Mouse (Mus musculus) liver, adult 2 months (tissue): ENCODE measurements at regions not wholly inside any gene's neighbourhood (a gene's known extent, or its start where the extent isn't known, plus 50 kb on each side); places are given as distances from the start of the nearest gene placed in this dataset.

Source experiments
- DNase-seq: peaks from one replicate; pipeline ENCODE4 v3.0.0-alpha.2; 2011; ENCODE audit warnings: low read depth, low spot score; ENCODE audit errors: extremely low read depth
- H3K27ac ChIP-seq: fragments of 200-500 bp; replicated peaks from 2 replicates; pipeline ENCODE4 v1.5.1; 2012; ENCODE audit warnings: low read depth, mild to moderate bottlenecking, control low read depth, inconsistent platforms, low read length; ENCODE audit not compliant: insufficient read depth
- H3K27me3 ChIP-seq: fragments of 200-500 bp; 2 replicates; pipeline ENCODE4 v1.6.1; 2012; ENCODE audit warnings: mild to moderate bottlenecking, moderate library complexity, low read length, inconsistent platforms; ENCODE audit not compliant: control insufficient read depth, insufficient read depth
- H3K36me3 ChIP-seq: fragments of 200-500 bp; 2 replicates; pipeline ENCODE4 v1.6.1; 2012; ENCODE audit warnings: low read length, inconsistent platforms; ENCODE audit not compliant: control insufficient read depth, insufficient read depth
- H3K4me1 ChIP-seq: fragments of 200-500 bp; 2 replicates; pipeline ENCODE4 v1.6.1; 2011; ENCODE audit warnings: low read length; ENCODE audit not compliant: control insufficient read depth, insufficient read depth
- H3K4me3 ChIP-seq: fragments of 200-500 bp; 2 replicates; pipeline ENCODE4 v1.5.1; 2011; ENCODE audit warnings: low read depth, mild to moderate bottlenecking, control low read depth, low read length, moderate library complexity; ENCODE audit not compliant: insufficient read depth
- H3K79me2 ChIP-seq: fragments of 200-500 bp; 2 replicates; pipeline ENCODE4 v1.6.1; 2012; ENCODE audit warnings: inconsistent platforms, mild to moderate bottlenecking, low read length, moderate library complexity; ENCODE audit not compliant: control insufficient read depth, insufficient read depth
- H3K9ac ChIP-seq: fragments of 200-500 bp; 2 replicates; pipeline ENCODE4 v1.6.1; 2012; ENCODE audit warnings: low read depth, mild to moderate bottlenecking, control low read depth, inconsistent platforms, low read length
- CTCF ChIP-seq: fragments of 200-500 bp; IDR thresholded peaks from 2 replicates; pipeline ENCODE4 v1.5.1; 2011; ENCODE audit warnings: low read depth, low read length, control low read depth
- POLR2A ChIP-seq: fragments of 200-500 bp; IDR thresholded peaks from 2 replicates; pipeline ENCODE4 v1.6.1; 2011; ENCODE audit warnings: low read length, control low read depth; ENCODE audit not compliant: insufficient read depth; ENCODE audit errors: extremely low read depth
- WGBS: fragments of 180-500 bp; shearing (Covaris S2); methylation state at CpG from one replicate; pipeline ENCODE4 v1.1.7; 2018; 5-methylcytosine and 5-hydroxymethylcytosine counted together

DNA sequence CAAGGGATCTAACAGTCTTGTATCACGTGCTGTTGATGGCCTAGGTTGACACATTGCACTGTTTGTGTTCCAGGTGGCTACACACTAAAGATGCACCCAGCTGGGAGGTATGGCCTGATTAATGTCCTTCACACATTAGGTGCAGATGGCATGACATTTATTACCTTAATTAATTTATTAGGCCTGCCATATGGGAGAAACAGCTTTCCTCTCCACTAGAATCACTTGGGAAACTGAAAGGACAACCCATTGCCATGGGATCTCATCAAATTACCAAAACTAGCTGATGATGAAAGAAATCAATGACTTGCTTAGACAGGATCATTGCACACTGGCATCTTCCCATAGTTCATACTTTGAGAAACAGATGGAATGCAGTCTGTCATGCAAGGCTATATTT lies 358.8 kb upstream of the Tmprss15 start:
- DNase-seq, result no peak
- 50% methylated on average over 1 of the region's 1 CpGs for WGBS
- H3K79me2 ChIP-seq, result no peaks in the 10 kb centered on the region
- no peak overlapping the region for H3K9ac ChIP-seq
- no peaks in the 10 kb centered on the region for H3K36me3 ChIP-seq
- no peak overlapping the region for H3K4me3 ChIP-seq
- TF ChIP-seq POLR2A (no peak), CTCF (no peak)
- H3K4me1 ChIP-seq, result no peaks in the 10 kb centered on the region
- no peaks in the 10 kb centered on the region for H3K27me3 ChIP-seq
- H3K27ac ChIP-seq, result no peak overlapping the region

DNA sequence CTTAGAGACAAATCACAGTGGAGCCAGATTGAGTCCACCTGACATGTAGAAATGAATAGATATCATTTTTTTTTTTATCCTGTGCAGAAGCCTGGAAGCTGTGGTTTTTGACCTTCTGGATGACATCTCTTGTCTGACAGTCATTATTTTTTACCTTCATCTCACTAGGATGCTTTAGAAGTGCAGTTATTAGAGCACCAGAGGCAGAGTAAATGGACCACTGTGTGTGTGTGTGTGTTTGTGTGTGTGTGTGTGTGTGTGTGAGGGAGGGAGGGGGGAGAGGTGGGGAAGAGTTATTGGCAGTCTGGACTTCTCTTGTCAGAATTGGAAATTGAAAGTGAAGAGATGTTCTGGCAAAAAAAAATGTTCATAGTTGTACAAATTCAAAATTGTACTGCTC lies 316.5 kb upstream of the Tmprss15 start:
- H3K27ac ChIP-seq, result no peak overlapping the region
- H3K79me2 ChIP-seq, result no peaks in the 10 kb centered on the region
- H3K27me3 ChIP-seq, result no peaks in the 10 kb centered on the region
- H3K9ac ChIP-seq, result no peak overlapping the region
- H3K4me1 ChIP-seq, result no peaks in the 10 kb centered on the region
- H3K36me3 ChIP-seq, result no peaks in the 10 kb centered on the region
- no peak overlapping the region for H3K4me3 ChIP-seq
- no peak for DNase-seq
- TF ChIP-seq POLR2A, result no peak
- no peak for TF ChIP-seq CTCF

DNA sequence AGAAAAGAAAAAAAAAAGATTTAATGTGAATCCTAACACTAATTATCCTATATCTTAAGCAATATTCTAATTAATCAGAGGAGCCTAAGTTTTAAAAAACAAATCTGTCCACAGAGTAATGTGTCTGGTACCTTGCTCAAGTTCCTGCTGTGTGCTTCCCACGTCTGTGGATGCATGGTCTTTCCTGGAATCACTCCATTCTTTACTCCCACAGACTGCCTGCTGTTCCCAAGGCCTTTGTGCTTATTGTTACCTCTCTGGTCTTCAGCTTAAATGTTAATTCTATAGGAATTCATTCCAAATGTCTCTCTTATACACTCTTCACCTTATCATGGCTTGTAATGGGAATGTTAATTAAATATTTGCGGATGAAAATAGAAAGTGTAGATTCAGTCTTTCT lies 315.3 kb upstream of the Tmprss15 start:
- WGBS, result 53% methylated on average over 2 of the region's 2 CpGs
- no peaks in the 10 kb centered on the region for H3K36me3 ChIP-seq
- H3K79me2 ChIP-seq, result no peaks in the 10 kb centered on the region
- no peaks in the 10 kb centered on the region for H3K4me1 ChIP-seq
- H3K27me3 ChIP-seq, result no peaks in the 10 kb centered on the region
- no peak for TF ChIP-seq CTCF
- no peak for TF ChIP-seq POLR2A
- H3K27ac ChIP-seq, result no peak overlapping the region
- no peak overlapping the region for H3K9ac ChIP-seq
- no peak overlapping the region for H3K4me3 ChIP-seq
- no peak for DNase-seq

GRCm38 (mm10) chr16:79404064-79404463 lies 313.2 kb upstream of the Tmprss15 start:
- H3K27ac ChIP-seq, result no peak overlapping the region
- no peaks in the 10 kb centered on the region for H3K36me3 ChIP-seq
- H3K4me1 ChIP-seq, result no peaks in the 10 kb centered on the region
- 81% methylated on average over 1 of the region's 1 CpGs for WGBS
- no peak overlapping the region for H3K4me3 ChIP-seq
- no peaks in the 10 kb centered on the region for H3K79me2 ChIP-seq
- no peak for DNase-seq
- no peak overlapping the region for H3K9ac ChIP-seq
- no peaks in the 10 kb centered on the region for H3K27me3 ChIP-seq
- no peak for TF ChIP-seq POLR2A
- TF ChIP-seq CTCF, result no peak

GRCm38 (mm10) chr16:79400100-79400499 lies 309.2 kb upstream of the Tmprss15 start:
- no peak for TF ChIP-seq POLR2A
- TF ChIP-seq CTCF, result no peak
- Histone ChIP-seq H3K27me3 (no peaks in the 10 kb centered on the region), H3K9ac (no peak overlapping the region), H3K4me1 (no peaks in the 10 kb centered on the region), H3K36me3 (no peaks in the 10 kb centered on the region), H3K79me2 (no peaks in the 10 kb centered on the region), H3K4me3 (no peak overlapping the region), H3K27ac (no peak overlapping the region)
- 82% methylated on average over 3 of the region's 3 CpGs for whole genome bisulfite sequencing
- no peak for DNase-seq

DNA sequence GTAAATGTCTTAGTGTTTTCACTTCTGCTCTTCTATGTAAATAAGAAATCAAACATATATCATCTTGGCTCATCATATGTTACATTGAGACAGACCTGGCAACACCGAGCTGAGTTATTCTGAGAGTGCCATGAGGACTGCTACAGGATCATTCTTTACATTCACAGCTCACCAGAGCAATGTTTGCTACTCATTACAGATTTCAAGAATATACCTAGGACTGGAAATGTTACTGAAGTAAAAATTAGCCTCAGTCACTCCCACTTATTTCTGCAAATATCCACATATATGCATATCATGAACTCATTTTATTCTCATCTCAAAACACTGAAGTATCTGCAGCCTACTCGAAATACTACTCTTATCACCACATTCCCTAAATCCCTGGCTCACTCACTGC lies 307.6 kb upstream of the Tmprss15 start:
- no peak for TF ChIP-seq POLR2A
- no peak for TF ChIP-seq CTCF
- no peaks in the 10 kb centered on the region for H3K27me3 ChIP-seq
- no peaks in the 10 kb centered on the region for H3K36me3 ChIP-seq
- H3K4me3 ChIP-seq, result no peak overlapping the region
- H3K79me2 ChIP-seq, result no peaks in the 10 kb centered on the region
- no peak overlapping the region for H3K9ac ChIP-seq
- whole genome bisulfite sequencing, result 65% methylated on average over 2 of the region's 2 CpGs
- H3K27ac ChIP-seq, result no peak overlapping the region
- H3K4me1 ChIP-seq, result no peaks in the 10 kb centered on the region
- DNase-seq, result no peak
